Mouse (Mus musculus) bone marrow, adult 2 months (tissue): ENCODE results near the gene Rrp1b. TPM values are rescaled to one million over a fixed set of nuclear protein-coding genes. Genes with fewer than 3 reads are reported as not detected.

Source experiments
- H3K27ac ChIP-seq: fragments of 200-500 bp; 2 replicates; pipeline ENCODE4 v1.5.1; 2012; ENCODE audit warnings: low read depth, mild to moderate bottlenecking, control low read depth, inconsistent platforms, low read length; ENCODE audit not compliant: control insufficient read depth, poor library complexity, insufficient read depth
- H3K4me1 ChIP-seq: fragments of 200-500 bp; 2 replicates; pipeline ENCODE4 v1.6.1; 2011; ENCODE audit warnings: low read length; ENCODE audit not compliant: control insufficient read depth, insufficient read depth
- H3K4me3 ChIP-seq: fragments of 200-500 bp; replicated peaks from 2 replicates; pipeline ENCODE3; 2011; ENCODE audit warnings: mild to moderate bottlenecking, low read depth, low read length, control low read depth; ENCODE audit not compliant: control insufficient read depth
- CTCF ChIP-seq: fragments of 200-500 bp; IDR thresholded peaks from 2 replicates; pipeline ENCODE4 v1.5.1; 2011; ENCODE audit warnings: low read length, control low read depth; ENCODE audit not compliant: control insufficient read depth, insufficient read depth
- POLR2A ChIP-seq: fragments of 200-500 bp; IDR thresholded peaks from 2 replicates; pipeline ENCODE4 v1.6.1; 2011; ENCODE audit warnings: low read depth, mild to moderate bottlenecking, control low read depth, low read length, borderline replicate concordance; ENCODE audit not compliant: control insufficient read depth
- WGBS: fragments of 180-500 bp; shearing (Covaris S2); methylation state at CpG from one replicate; pipeline ENCODE4 v1.1.7; 2018; 5-methylcytosine and 5-hydroxymethylcytosine counted together
- polyA plus RNA-seq: library from polyadenylated mRNA; stranded (reverse); fragments of >200 nt; gene quantifications from 2 replicates; pipeline ENCODE4 v1.2.4, GENCODE M21; 2011; ENCODE audit warnings: low replicate concordance; ENCODE audit not compliant: missing spikeins, insufficient read depth, insufficient read length

The Rrp1b gene
- polyA plus RNA-seq, 1 experiment: 40.3 TPM

DNA sequence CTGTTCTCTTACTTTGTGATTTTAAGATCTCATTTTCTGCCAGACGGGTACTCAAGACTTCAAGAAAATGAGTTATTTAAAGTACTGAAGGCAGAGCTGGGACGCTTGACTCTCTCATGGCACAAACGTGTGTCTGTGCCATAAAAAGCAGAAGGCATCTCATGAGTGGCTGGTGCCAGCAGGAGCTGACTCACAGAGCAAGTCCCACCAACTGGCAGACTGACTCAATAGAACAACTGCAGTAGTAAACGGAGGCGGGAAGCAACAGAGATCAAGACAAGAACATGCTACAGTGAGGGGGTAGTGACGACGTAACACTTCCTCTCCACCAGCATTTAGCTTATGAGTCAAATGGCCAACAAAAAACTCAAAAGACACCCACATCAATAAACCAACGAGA is 12.8 kb upstream of the Rrp1b start:
- 31% methylated on average over 8 of the region's 8 CpGs for WGBS
- H3K4me1 ChIP-seq: no peaks in the 10 kb centered on the region
- TF ChIP-seq POLR2A: no peak
- no peak for TF ChIP-seq CTCF
- no peak overlapping the region for H3K27ac ChIP-seq
- no peak overlapping the region for H3K4me3 ChIP-seq

DNA sequence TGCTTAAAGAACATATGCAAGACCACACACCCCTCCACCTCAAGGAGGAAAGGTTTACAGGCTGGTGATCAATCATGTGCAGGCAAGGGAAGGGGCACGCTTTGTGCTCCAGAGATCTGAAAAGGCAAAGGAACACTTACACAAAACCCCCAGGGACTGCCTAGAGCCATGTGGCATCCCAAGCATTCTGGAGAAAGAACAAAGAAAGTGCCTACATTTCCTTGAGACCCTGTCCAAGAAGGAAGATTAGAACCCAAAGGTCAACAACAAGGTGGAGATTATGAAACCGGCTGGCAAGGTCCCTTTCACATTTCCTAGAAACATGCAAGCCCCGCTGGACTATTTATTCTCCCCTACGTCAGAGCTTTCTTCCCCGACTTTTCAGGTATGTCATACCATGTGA is 11.2 kb upstream of the Rrp1b start:
- no peak overlapping the region for H3K27ac ChIP-seq
- H3K4me1 ChIP-seq: no peaks in the 10 kb centered on the region
- no peak for TF ChIP-seq CTCF
- no peak for TF ChIP-seq POLR2A
- 76% methylated on average over 5 of the region's 5 CpGs for WGBS
- no peak overlapping the region for H3K4me3 ChIP-seq

DNA sequence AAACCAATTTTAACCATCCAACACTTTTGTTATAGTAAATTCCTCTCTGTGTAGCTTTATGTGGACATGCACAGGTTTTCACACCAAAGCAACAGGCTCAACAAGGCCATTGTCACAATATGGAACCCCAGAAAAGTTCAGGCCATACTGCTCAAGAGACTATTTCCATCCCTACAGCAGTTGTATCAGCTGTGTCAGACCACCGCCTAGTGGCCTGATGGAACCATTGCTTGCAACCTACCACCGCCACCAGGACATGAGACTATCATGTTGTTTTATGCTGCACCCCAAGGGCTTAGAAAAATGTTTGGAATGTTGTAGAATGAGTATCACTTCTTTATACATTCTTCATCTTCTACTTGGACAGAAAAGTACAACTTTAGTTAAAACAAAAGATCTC is 10.5 kb upstream of the Rrp1b start:
- TF ChIP-seq CTCF (peak; percentile 73), POLR2A (no peak)
- 10% methylated on average over 2 of the region's 2 CpGs for WGBS
- no peaks in the 10 kb centered on the region for H3K4me1 ChIP-seq

DNA sequence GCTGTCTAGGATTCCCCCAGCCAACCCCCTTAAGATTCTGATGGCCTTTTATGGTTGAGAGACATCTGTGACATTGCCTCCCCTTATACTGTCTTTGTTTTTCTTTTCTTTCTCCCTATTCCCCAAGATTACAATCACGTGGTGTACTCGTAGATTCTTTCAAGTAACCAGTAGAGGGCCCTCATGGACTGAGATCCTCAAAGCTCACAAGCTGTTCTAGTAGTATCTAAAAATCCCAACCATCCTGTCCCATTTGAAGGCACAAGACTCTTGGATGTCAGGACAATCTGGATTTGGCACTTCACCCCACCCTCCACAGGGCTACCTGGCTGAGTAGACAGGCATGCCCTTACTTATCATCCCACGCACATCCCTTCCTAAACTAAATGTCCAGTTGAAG is 8.2 kb upstream of the Rrp1b start:
- Histone ChIP-seq H3K27ac (no peak overlapping the region), H3K4me1 (no peaks in the 10 kb centered on the region), H3K4me3 (no peak overlapping the region)
- 27% methylated on average over 3 of the region's 3 CpGs for WGBS
- TF ChIP-seq POLR2A (no peak), CTCF (no peak)

More for the DNA sequence above, 10.5 kb upstream of the Rrp1b start:
- H3K4me3 ChIP-seq: no peak overlapping the region
- H3K27ac ChIP-seq: no peak overlapping the region

DNA sequence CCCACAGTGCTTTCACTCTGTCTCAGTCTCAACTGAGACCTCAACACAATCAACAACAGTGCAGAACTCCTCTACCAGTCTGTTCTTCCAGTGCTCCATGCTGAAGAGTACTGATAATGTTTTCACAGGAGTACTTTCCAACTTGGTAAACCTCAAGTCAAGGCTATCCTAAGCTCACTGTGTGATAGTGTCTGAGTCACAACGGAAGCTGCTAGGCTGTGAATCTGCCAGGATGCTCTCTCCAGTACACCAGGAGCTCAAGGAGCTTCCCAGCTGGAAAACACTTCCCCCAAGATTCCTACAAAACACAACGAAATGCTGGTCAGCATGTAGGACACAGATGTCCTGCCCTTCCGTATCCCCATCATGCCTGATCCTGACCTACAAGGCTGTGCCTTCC is 7.6 kb upstream of the Rrp1b start:
- Histone ChIP-seq H3K4me3 (no peak overlapping the region), H3K27ac (no peak overlapping the region), H3K4me1 (no peaks in the 10 kb centered on the region)
- no peak for TF ChIP-seq POLR2A
- WGBS: 79% methylated on average over 3 of the region's 3 CpGs

DNA sequence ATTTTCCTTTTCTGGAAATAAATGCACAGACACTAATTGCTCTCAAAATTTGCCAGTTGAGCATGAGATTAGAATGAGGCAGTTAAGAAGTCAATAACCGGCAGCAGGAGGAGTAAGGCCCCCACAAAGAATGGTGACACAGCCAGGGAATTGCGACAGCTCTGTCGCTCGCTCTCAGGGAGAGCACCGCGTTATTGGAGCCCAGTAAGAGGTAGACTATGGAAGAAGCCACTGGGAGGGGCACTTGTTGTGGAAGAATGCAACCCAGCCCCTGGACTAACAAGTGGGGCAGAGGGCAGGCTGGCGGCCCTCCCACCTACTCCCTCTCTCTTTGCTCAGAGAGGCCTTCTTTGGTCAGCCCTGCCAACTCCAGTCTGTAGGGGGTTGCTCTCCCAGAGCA is 4.2 kb upstream of the Rrp1b start:
- Histone ChIP-seq H3K4me1 (no peaks in the 10 kb centered on the region), H3K4me3 (no peak overlapping the region), H3K27ac (no peak overlapping the region)
- no peak for TF ChIP-seq POLR2A
- no peak for TF ChIP-seq CTCF
- WGBS: 50% methylated on average over 7 of the region's 7 CpGs

DNA sequence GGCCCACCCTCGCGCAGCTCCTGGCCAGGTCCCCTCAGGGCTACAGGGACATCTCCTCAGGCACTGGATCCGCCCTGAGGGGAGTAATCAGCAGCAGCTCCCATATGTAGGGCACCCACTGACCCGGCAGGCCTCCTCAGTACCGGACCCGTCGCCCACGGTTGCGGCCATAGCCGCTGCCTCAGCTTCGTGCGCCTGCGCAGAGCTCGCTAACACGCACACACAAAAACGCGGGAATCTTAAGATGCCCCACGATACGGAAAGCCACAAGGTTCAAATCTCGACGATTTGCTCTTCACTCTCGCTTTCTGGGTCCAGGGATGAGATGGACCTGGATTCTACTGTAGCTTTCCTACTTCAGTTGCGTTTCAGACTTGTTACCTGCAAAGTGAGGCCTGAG is 1.6 kb upstream of the Rrp1b start:
- no peak overlapping the region for H3K4me3 ChIP-seq
- WGBS: 92% methylated on average over 23 of the region's 23 CpGs
- no peaks in the 10 kb centered on the region; the same call in 1 of the 2 replicates for H3K4me1 ChIP-seq
- TF ChIP-seq CTCF (no peak), POLR2A (no peak)
- H3K27ac ChIP-seq: no peak overlapping the region

DNA sequence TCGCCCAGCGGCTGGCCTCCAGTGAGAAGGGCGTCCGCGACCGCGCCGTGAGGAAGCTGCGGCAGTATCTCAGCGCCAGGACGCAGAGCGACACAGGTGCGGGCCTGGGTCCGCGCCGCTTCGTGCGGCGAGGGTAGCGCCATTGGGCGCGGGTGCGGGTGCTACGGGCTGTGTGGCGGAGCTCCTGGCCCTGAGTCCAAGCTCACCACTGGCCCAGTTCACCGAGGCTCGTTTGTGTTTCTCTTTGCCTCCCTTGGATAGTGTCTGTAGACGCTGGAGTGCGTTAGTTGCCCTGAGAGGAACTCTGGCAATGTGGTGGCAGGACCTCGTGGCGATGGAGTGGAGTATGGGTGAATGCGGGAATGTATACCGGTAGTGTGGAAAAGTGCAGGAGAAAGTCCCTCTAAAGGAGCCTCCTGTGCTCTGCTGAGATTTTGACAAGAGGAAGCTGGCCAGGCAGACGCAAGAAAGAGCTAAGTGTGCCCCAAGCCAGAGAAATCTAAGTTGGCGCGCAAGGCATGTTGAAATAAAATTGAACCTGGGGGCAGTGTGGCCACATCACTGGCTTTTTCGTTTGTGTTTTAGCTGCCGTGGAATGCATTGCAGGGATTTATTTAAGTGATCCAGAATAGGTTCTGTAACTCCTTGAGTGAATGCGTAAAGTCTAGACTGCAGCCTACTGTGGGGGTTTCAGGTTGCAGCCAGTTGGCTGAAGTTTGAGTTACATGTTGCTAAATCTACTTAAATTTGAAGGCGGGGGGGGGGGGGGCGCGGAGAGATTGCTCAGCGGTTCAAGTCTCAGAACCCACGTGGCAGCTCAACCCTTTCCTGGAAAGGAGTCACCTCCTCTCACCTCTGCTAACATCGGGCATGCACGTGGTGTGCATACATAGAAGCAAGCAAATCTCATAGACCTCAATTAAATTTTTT is 874 bp downstream of the Rrp1b start:
- no peak for TF ChIP-seq CTCF
- no peak for TF ChIP-seq POLR2A
- Histone ChIP-seq H3K4me1 (no peaks in the 10 kb centered on the region; the same call in 1 of the 2 replicates), H3K27ac (peak overlapping the region; percentile 44; the same call in 1 of the 2 replicates), H3K4me3 (peak overlapping the region; percentile 84)
- WGBS: under 1% methylated on average over 46 of the region's 46 CpGs

DNA sequence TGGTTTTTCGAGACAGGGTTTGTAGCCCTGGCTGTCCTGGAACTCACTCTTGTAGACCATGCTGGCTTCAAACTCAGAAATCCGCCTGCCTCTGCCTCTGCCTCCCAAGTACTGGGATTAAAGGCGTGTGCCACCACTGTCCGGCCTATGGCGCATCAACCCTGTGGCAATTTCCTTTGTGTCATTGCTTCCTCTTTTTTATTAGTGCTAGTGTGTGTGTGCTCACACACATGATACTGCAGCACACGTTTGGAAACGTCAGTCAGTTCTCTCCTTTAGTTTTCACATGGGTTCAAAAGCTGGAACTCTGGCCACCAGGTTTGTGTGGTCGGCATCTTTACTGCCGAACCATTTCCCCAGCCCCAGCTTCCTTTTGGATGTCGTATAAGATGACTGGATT is 4.4 kb downstream of the Rrp1b start:
- Histone ChIP-seq H3K27ac (peak overlapping the region; percentile 77), H3K4me1 (no peaks in the 10 kb centered on the region; the same call in 1 of the 2 replicates), H3K4me3 (peak overlapping the region; percentile 10)
- no peak for TF ChIP-seq POLR2A
- TF ChIP-seq CTCF: no peak
- 32% methylated on average over 10 of the region's 10 CpGs for WGBS

DNA sequence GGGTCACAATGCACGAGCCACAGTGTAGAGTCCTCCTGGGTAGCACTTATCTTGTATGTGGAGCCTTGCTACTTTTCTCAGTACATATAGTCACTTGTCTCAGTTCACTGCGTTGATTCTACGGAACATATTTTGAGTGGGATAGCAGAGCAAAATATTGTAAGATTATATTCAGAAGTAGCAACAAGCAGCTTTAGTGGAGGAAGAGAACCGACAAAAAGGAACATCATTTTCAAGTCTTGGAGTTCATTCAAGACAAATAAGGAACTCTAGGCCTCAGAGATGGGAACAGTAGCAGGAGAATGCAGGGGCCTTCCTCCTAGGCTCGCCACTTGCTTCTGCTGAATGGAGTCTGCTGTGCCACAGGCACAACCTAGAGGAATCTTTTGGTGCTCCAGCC is 10.6 kb downstream of the Rrp1b start:
- 76% methylated on average over 5 of the region's 5 CpGs for WGBS
- no peak for TF ChIP-seq CTCF
- TF ChIP-seq POLR2A: no peak
- Histone ChIP-seq H3K4me1 (no peaks in the 10 kb centered on the region), H3K27ac (no peak overlapping the region), H3K4me3 (no peak overlapping the region)
